Mouse (Mus musculus): ENCODE results near the gene Gprc5d. TPM values are rescaled to one million over a fixed set of nuclear protein-coding genes. Genes with fewer than 3 reads are reported as not detected.

Gprc5d gene
- polyA plus RNA-seq, 1 experiment from 2014 or later: 0.12 TPM

- 94% methylated on average over 9 of the region's 9 CpGs for WGBS
- Histone ChIP-seq H3K27ac (no peak overlapping the region), H3K27me3 (0 out of 2 replicates have a peak, but pooled peaks cover 2% of the 10 kb centered on the region), H3K4me2 (replicated peaks) (no peak overlapping the region), H3K9ac (replicated peaks) (no peak overlapping the region), H3K4me3 (replicated peaks) (no peak overlapping the region), H3K36me3 (no peaks in the 10 kb centered on the region), H3K4me1 (replicated peaks) (peaks cover 10% of the 10 kb centered on the region; the same call in 1 of the 2 replicates), H3K9me3 (no peaks in the 10 kb centered on the region)
- ATAC-seq: no peak
These were observed 15.4 kb upstream of the Gprc5d start for GRCm38 (mm10) chr6:135133486-135133885.

GRCm38 (mm10) chr6:135133086-135133485 is 15.0 kb upstream of the Gprc5d start:
- H3K4me1 ChIP-seq (replicated peaks): peaks cover 6% of the 10 kb centered on the region; the same call in 1 of the 2 replicates
- ATAC-seq: no peak
- 86% methylated on average over 7 of the region's 7 CpGs for WGBS
- H3K9me3 ChIP-seq: no peaks in the 10 kb centered on the region
- H3K4me3 ChIP-seq (replicated peaks): no peak overlapping the region
- no peak overlapping the region for H3K4me2 ChIP-seq (replicated peaks)
- no peak overlapping the region for H3K9ac ChIP-seq (replicated peaks)
- no peaks in the 10 kb centered on the region for H3K36me3 ChIP-seq
- H3K27me3 ChIP-seq: 0 out of 2 replicates have a peak, but pooled peaks cover 5% of the 10 kb centered on the region
- no peak overlapping the region for H3K27ac ChIP-seq

DNA sequence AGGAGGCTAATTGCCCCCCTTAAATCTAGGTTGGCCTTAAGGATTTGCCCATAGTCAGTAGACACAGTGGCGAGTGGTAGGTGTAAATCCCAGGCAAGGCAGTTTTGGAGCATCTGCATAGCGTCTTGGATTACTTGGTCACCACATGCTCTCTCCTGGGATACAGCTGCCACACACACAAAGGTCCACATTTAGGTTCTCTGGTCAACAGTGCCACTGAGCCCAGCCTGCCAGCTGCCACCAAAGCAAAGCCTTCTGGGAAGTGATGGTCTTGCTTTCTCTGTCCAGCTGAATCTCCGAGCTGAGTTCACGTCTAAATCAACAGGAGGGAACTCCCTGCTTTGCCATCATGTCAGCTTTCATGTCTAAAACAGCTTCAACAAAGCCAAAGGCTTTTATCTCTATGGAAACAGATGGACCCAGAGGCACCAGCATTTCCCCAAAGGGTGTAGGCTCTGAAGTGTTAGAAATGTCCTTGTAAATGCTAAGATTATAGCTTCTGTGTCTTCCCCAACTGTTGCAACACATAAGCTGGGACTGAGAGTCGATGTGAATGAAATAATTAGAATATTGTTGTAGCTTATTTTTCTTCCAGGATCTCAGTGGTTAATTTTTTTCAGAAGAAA is 6.8 kb upstream of the Gprc5d start:
- H3K4me2 ChIP-seq (replicated peaks): no peak overlapping the region
- H3K4me1 ChIP-seq (replicated peaks): peaks cover 5% of the 10 kb centered on the region; the same call in 1 of the 2 replicates
- peaks cover 5% of the 10 kb centered on the region; the same call in 1 of the 2 replicates for H3K27me3 ChIP-seq
- no peak for ATAC-seq
- 49% methylated on average over 5 of the region's 5 CpGs for WGBS
- no peaks in the 10 kb centered on the region for H3K36me3 ChIP-seq
- no peak overlapping the region for H3K4me3 ChIP-seq (replicated peaks)
- H3K27ac ChIP-seq: no peak overlapping the region
- no peak overlapping the region for H3K9ac ChIP-seq (replicated peaks)
- H3K9me3 ChIP-seq: no peaks in the 10 kb centered on the region

DNA sequence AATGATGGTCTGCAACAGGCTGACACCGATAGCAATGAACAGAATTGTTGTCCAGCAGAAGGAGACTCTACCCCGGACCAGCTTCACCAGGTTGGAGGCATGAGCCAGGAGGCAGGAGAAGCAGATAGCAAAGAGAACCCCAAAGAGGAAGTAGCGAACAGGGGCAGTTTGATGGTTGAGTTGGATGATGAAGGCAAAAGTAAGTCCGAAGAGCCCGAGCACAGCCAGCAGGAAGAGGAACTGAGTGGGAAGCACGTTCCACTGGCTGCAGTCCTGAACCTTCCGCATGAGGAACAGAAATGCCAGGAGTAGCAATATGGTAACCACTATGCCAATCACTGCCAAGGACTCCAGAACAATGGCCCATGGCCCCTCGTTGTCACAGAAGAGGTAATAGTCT is 1.6 kb downstream of the Gprc5d start:
- Histone ChIP-seq H3K4me1 (replicated peaks) (peaks cover 14% of the 10 kb centered on the region), H3K27me3 (peaks cover 37% of the 10 kb centered on the region), H3K27ac (no peak overlapping the region), H3K4me2 (replicated peaks) (no peak overlapping the region), H3K9ac (replicated peaks) (no peak overlapping the region), H3K4me3 (replicated peaks) (no peak overlapping the region), H3K9me3 (no peaks in the 10 kb centered on the region), H3K36me3 (no peaks in the 10 kb centered on the region)
- no peak for ATAC-seq
- 94% methylated on average over 8 of the region's 8 CpGs for WGBS

- Histone ChIP-seq H3K36me3 (no peaks in the 10 kb centered on the region), H3K9me3 (no peaks in the 10 kb centered on the region), H3K4me3 (replicated peaks) (no peak overlapping the region), H3K9ac (replicated peaks) (no peak overlapping the region), H3K4me2 (replicated peaks) (no peak overlapping the region), H3K27ac (no peak overlapping the region), H3K27me3 (peaks cover 65% of the 10 kb centered on the region), H3K4me1 (replicated peaks) (peaks cover 14% of the 10 kb centered on the region)
- ATAC-seq: peak; percentile 48; the same call in 1 of the 2 replicates
- 21% methylated on average over 6 of the region's 6 CpGs for WGBS
These were observed 5.0 kb downstream of the Gprc5d start for GRCm38 (mm10) chr6:135113114-135113436.

GRCm38 (mm10) chr6:135112411-135113113 is 5.5 kb downstream of the Gprc5d start:
- Histone ChIP-seq H3K27me3 (peaks cover 71% of the 10 kb centered on the region), H3K4me2 (replicated peaks) (no peak overlapping the region)
- peak; percentile 69 for ATAC-seq

GRCm38 (mm10) chr6:135107014-135107413 is 11.1 kb downstream of the Gprc5d start:
- H3K27me3 ChIP-seq: peaks cover 82% of the 10 kb centered on the region
- H3K9ac ChIP-seq (replicated peaks): no peak overlapping the region
- no peak overlapping the region for H3K27ac ChIP-seq
- ATAC-seq: no peak
- no peak overlapping the region for H3K4me3 ChIP-seq (replicated peaks)
- no peak overlapping the region for H3K4me2 ChIP-seq (replicated peaks)
- no peaks in the 10 kb centered on the region for H3K36me3 ChIP-seq
- 92% methylated on average over 6 of the region's 6 CpGs for WGBS
- peaks cover under 1% of the 10 kb centered on the region; the same call in 1 of the 2 replicates for H3K4me1 ChIP-seq (replicated peaks)
- H3K9me3 ChIP-seq: no peaks in the 10 kb centered on the region

More at GRCm38 (mm10) chr6:135112411-135113113, 5.5 kb downstream of the Gprc5d start:
- no peak overlapping the region for H3K9ac ChIP-seq (replicated peaks)
- no peak overlapping the region for H3K27ac ChIP-seq
- H3K4me3 ChIP-seq (replicated peaks): no peak overlapping the region
- WGBS: 11% methylated on average over 7 of the region's 7 CpGs
- no peaks in the 10 kb centered on the region for H3K36me3 ChIP-seq
- H3K4me1 ChIP-seq (replicated peaks): peaks cover 14% of the 10 kb centered on the region
- H3K9me3 ChIP-seq: no peaks in the 10 kb centered on the region

DNA sequence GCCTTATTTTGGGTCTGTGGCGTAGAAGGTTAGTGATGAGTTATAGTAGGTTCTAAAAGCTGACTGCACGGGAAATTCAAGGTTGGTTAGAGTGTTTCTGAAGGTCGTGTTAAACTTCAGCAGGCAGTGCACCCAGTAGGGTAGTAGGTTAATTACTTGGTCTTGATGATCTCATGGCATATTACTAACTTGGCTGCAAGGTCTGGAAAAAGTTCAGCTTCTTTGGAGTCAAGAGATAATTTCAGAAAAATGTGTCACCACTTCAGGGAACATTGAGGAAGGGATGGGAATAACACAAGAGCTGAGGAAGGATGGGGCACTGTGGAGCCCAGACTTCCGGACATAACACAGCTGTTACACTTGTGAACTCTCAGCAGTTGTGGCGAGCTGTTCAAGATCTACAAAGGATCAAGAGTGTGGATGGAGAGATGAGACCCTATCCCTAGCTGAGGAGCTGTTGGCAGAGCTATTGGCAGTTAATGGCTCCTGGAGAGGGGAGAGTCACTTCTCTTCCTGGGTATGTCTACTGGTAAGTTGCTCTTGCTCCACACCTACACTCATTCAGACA is 15.3 kb downstream of the Gprc5d start:
- H3K9me3 ChIP-seq: no peaks in the 10 kb centered on the region
- H3K36me3 ChIP-seq: no peaks in the 10 kb centered on the region
- 88% methylated on average over 5 of the region's 5 CpGs for WGBS
- H3K4me3 ChIP-seq (replicated peaks): no peak overlapping the region
- no peak for ATAC-seq
- H3K27ac ChIP-seq: no peak overlapping the region
- H3K4me1 ChIP-seq (replicated peaks): no peaks in the 10 kb centered on the region
- peaks cover 60% of the 10 kb centered on the region for H3K27me3 ChIP-seq
- no peak overlapping the region for H3K9ac ChIP-seq (replicated peaks)
- H3K4me2 ChIP-seq (replicated peaks): no peak overlapping the region

- Histone ChIP-seq H3K36me3 (no peaks in the 10 kb centered on the region), H3K27me3 (peaks cover 42% of the 10 kb centered on the region)
These were observed 17.2 kb downstream of the Gprc5d start for GRCm38 (mm10) chr6:135100787-135101472.

DNA sequence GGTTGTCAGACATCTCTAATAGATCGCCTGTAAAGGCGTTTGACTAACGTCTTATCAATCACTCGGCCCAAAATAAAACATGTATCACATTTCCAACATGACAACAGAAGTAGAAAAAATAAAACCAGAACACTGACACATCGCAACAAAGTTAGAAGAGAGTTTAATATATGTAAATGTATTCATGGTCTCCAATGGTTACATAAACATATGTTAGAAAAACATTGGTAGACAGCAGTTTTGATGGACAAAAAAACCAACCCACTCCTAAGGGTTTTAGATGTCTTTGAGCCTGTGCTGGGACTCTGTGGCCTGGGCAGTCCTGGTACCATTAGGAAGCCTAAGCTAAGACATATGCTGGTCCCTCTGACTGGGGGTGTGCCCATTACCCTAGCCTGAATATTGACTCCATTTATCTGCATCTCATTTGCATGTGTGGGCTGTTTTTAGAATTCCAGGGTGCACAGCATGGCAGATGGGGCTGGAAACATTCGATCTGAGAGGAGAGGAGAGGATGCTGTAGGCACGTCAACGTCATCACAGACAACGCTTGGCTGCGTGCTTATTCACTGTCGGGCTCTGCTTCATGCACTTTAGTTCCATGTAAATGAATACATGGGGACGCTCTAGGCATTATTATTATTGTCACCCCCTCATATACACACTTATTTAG is 25.1 kb downstream of the Gprc5d start:
- Histone ChIP-seq H3K27ac (no peak overlapping the region), H3K9ac (replicated peaks) (no peak overlapping the region), H3K9me3 (no peaks in the 10 kb centered on the region), H3K4me2 (replicated peaks) (no peak overlapping the region), H3K4me1 (replicated peaks) (peaks cover 4% of the 10 kb centered on the region), H3K4me3 (replicated peaks) (no peak overlapping the region), H3K27me3 (peaks cover 22% of the 10 kb centered on the region), H3K36me3 (no peaks in the 10 kb centered on the region)
- no peak for ATAC-seq
- WGBS: 83% methylated on average over 12 of the region's 12 CpGs

More at GRCm38 (mm10) chr6:135100787-135101472, 17.2 kb downstream of the Gprc5d start:
- Histone ChIP-seq H3K4me2 (replicated peaks) (no peak overlapping the region), H3K4me1 (replicated peaks) (no peaks in the 10 kb centered on the region), H3K27ac (no peak overlapping the region), H3K9ac (replicated peaks) (no peak overlapping the region), H3K4me3 (replicated peaks) (no peak overlapping the region), H3K9me3 (no peaks in the 10 kb centered on the region)
- no peak for ATAC-seq
- WGBS: 82% methylated on average over 15 of the region's 15 CpGs

DNA sequence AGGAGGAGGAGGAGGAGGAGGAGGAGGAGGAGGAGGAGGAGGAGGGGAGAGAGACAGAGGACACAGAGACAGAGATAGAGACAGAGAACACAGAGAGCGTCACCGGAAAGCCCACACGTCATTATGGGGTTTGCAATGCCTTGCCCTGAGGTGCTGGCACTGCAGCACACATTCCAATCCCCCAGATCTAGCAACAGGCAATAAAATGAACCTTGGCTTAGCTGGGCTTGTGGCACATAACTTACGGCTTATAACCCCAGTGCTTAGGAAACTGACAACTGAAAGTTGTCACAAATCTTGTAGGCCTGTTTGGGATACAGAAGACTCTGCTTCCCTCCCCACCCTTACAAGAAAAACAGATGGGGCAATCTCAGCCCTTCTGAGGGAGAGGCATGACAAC is 27.4 kb downstream of the Gprc5d start:
- H3K9ac ChIP-seq (replicated peaks): no peak overlapping the region
- H3K4me3 ChIP-seq (replicated peaks): no peak overlapping the region
- no peaks in the 10 kb centered on the region for H3K36me3 ChIP-seq
- no peak overlapping the region for H3K27ac ChIP-seq
- H3K4me2 ChIP-seq (replicated peaks): no peak overlapping the region
- 78% methylated on average over 4 of the region's 4 CpGs for WGBS
- no peaks in the 10 kb centered on the region for H3K9me3 ChIP-seq
- peaks cover 22% of the 10 kb centered on the region for H3K27me3 ChIP-seq
- no peak for ATAC-seq
- H3K4me1 ChIP-seq (replicated peaks): peaks cover 5% of the 10 kb centered on the region

Data from midbrain, embryonic 13.5 days (tissue).